In genomic region chr3:146407086-146407721, GRCm38 (mm10) we compare ENCODE assay signal across 9 mouse cellular contexts. TPM values are rescaled to one million over a fixed set of nuclear protein-coding genes. Genes with fewer than 3 reads are reported as not detected.
DNase-seq lines count a peak whose midpoint lies in the region; ATAC-seq and TF ChIP-seq lines count a peak whose summit lies in the region.
"Had no signal": no experiment of that assay in that cellular context is flagged by ENCODE, and none has a peak within 500 bp of the region (broad histone marks: within the 10 kb centered on the region; RNA-seq: fewer than 3 reads in every experiment).

No protein-coding gene starts in this region.

- peaks cover 30% of the 10 kb centered on the region for H3K4me1 ChIP-seq in lung, embryonic 16.5 days (replicated peaks; ENCODE audit: control insufficient read depth, insufficient read depth, low read length)
- H3K4me1 ChIP-seq in forebrain, embryonic 16.5 days (replicated peaks; ENCODE audit: control insufficient read depth, insufficient read depth, low read length), result peaks cover 36% of the 10 kb centered on the region
- peaks cover 32% of the 10 kb centered on the region for H3K4me1 ChIP-seq in midbrain, embryonic 15.5 days

- no peak for DNase-seq in lung, postnatal 4 days
- peak; percentile 24 to 31 for DNase-seq in kidney, adult 8-10 months
- DNase-seq in thymus, adult 18-20 months, result no peak
- DNase-seq in gastrocnemius, adult 2 months, result no peak
- DNase-seq in frontal cortex, postnatal 10 days (ENCODE audit: low spot score in 2 of 2), result no peak

- H3K4me2 ChIP-seq in lung, embryonic 16.5 days (ENCODE audit: low read depth, low read length), result peak overlapping the region; percentile 73
- H3K4me2 ChIP-seq in forebrain, embryonic 16.5 days (ENCODE audit: low read length), result peak overlapping the region; percentile 24
- H3K4me2 ChIP-seq in midbrain, embryonic 15.5 days, result peak overlapping the region; percentile 22

- no peak for TF ChIP-seq CTCF in gastrocnemius, adult 2 months (IDR thresholded peaks at IDR 0.05)

- H3K4me3 ChIP-seq in lung, embryonic 16.5 days (ENCODE audit: low read length), result peak overlapping the region; percentile 77
- no peak overlapping the region for H3K4me3 ChIP-seq in forebrain, embryonic 16.5 days (replicated peaks; ENCODE audit: low read length)
- no peak overlapping the region for H3K4me3 ChIP-seq in midbrain, embryonic 15.5 days
- no peak overlapping the region for H3K4me3 ChIP-seq in gastrocnemius, adult 2 months
- H3K4me3 ChIP-seq: myocyte had no signal

- H3K27ac ChIP-seq in lung, embryonic 16.5 days (ENCODE audit: low read length), result peak overlapping the region; percentile 36; the same call in 1 of the 2 replicates
- no peak overlapping the region for H3K27ac ChIP-seq in forebrain, embryonic 16.5 days (ENCODE audit: low read length)
- H3K27ac ChIP-seq in midbrain, embryonic 15.5 days, result no peak overlapping the region
- H3K27ac ChIP-seq in gastrocnemius, adult 2 months, result no peak overlapping the region

- no peak overlapping the region; the same call in 1 of the 2 replicates for H3K9ac ChIP-seq in lung, embryonic 16.5 days (ENCODE audit: low read length)
- no peak overlapping the region for H3K9ac ChIP-seq in forebrain, embryonic 16.5 days (replicated peaks; ENCODE audit: low read depth, low read length)
- no peak overlapping the region for H3K9ac ChIP-seq in midbrain, embryonic 15.5 days

- no peak for ATAC-seq in lung, embryonic 16.5 days (ENCODE audit: low read depth)
- no peak for ATAC-seq in forebrain, embryonic 16.5 days
- no peak for ATAC-seq in midbrain, embryonic 15.5 days (replicated peaks)

- H3K27me3 ChIP-seq in lung, embryonic 16.5 days (ENCODE audit: control insufficient read depth, insufficient read depth, low read depth, low read length), result no peaks in the 10 kb centered on the region
- no peaks in the 10 kb centered on the region for H3K27me3 ChIP-seq in forebrain, embryonic 16.5 days (replicated peaks; ENCODE audit: control insufficient read depth, insufficient read depth, low read length)
- no peaks in the 10 kb centered on the region for H3K27me3 ChIP-seq in midbrain, embryonic 15.5 days (replicated peaks)

- intact Hi-C loops in gastrocnemius, adult 2 months (cut with DNase I), result no loop called here

- WGBS in lung, embryonic 16.5 days, result 76% methylated on average over 16 of the region's 16 CpGs
- 84% methylated on average over 16 of the region's 16 CpGs for WGBS in forebrain, embryonic 16.5 days
- 74% methylated on average over 16 of the region's 16 CpGs for WGBS in midbrain, embryonic 15.5 days

- no peaks in the 10 kb centered on the region for H3K36me3 ChIP-seq in lung, embryonic 16.5 days (ENCODE audit: control insufficient read depth, insufficient read depth, low read length)
- H3K36me3 ChIP-seq in forebrain, embryonic 16.5 days (ENCODE audit: control insufficient read depth, insufficient read depth), result no peaks in the 10 kb centered on the region
- H3K36me3 ChIP-seq in midbrain, embryonic 15.5 days (replicated peaks), result no peaks in the 10 kb centered on the region

- no peaks in the 10 kb centered on the region for H3K9me3 ChIP-seq in lung, embryonic 16.5 days (ENCODE audit: control insufficient read depth, low read length)
- no peaks in the 10 kb centered on the region for H3K9me3 ChIP-seq in forebrain, embryonic 16.5 days (ENCODE audit: control insufficient read depth, low read length)
- H3K9me3 ChIP-seq in midbrain, embryonic 15.5 days, result no peaks in the 10 kb centered on the region

RNA-seq across cellular contexts. Expression of gene Ssx2ip, which starts 2.8 kb away (rescaled TPM):
- polyA plus RNA-seq in lung, embryonic 16.5 days (2015; fragmentation: Nextera tagmentation; extraction: Ambion mirVana), result 31.9 and 33.6 TPM in 2 replicates
- polyA plus RNA-seq in forebrain, embryonic 16.5 days (2015; fragmentation: Nextera tagmentation; extraction: Ambion mirVana), result 22.5 and 26.1 TPM in 2 replicates
- polyA plus RNA-seq in midbrain, embryonic 15.5 days (2015; fragmentation: Nextera tagmentation; extraction: Ambion mirVana), result 15.3 and 16.6 TPM in 2 replicates
- 10 to 100 TPM; 25.2 to 28.8 TPM for total RNA-seq in gastrocnemius, adult 2 months (2021)

RNA-seq across cellular contexts. Expression of gene Ctbs, which starts 42.4 kb away (rescaled TPM):
- polyA plus RNA-seq in lung, embryonic 16.5 days (2015; fragmentation: Nextera tagmentation; extraction: Ambion mirVana), result 11.3 and 11.7 TPM in 2 replicates
- polyA plus RNA-seq in forebrain, embryonic 16.5 days (2015; fragmentation: Nextera tagmentation; extraction: Ambion mirVana), result 4.0 and 4.2 TPM in 2 replicates
- polyA plus RNA-seq in midbrain, embryonic 15.5 days (2015; fragmentation: Nextera tagmentation; extraction: Ambion mirVana), result 3.9 TPM in 2 replicates
- total RNA-seq in gastrocnemius, adult 2 months (2021), result 1 to 10 TPM; 4.1 to 4.5 TPM

Comparison
In these comparisons a context has a peak if more than half of its experiments do, and no peak if none do; other contexts are left out.
1. H3K4me2 ChIP-seq: peak in every context shown above with its lines; median percentile 73 in lung, embryonic 16.5 days; 24 in forebrain, embryonic 16.5 days; 22 in midbrain, embryonic 15.5 days.
2. DNase-seq: peak in kidney, adult 8-10 months (2 of 2); none in lung, postnatal 4 days (0 of 2), thymus, adult 18-20 months (0 of 2), gastrocnemius, adult 2 months (single experiment) and frontal cortex, postnatal 10 days (0 of 2).